In the genomic region with DNA sequence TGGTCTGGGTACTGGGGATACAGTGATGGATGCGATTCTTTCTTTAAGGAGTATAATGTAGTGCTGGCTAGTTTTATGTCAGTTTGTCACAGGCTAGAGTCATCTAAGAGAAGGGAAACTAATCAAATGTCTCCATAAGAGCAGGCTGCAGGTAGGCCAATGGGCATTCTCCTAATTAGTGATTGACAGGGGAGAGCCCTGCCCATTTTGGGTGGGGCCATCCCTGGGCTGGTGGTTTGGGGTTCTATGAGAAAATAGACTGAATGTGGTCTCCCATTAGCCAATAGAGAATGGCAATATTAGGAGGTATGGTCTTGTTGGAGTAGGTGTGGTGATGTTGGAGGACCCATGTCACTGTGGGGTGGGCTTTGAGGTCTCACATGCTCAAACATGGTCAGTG, we compare ENCODE assay signal across 18 mouse cellular contexts.
"Had no signal": no experiment of that assay in that cellular context is flagged by ENCODE, and none has a peak within 500 bp of the region (broad histone marks: within the 10 kb centered on the region; RNA-seq: fewer than 3 reads in every experiment).

No protein-coding gene starts in this region.

- DNase-seq: kidney, adult 2 months; kidney, postnatal 25 days; layer of hippocampus, postnatal 36 days; lung, adult 2 months; lung, postnatal 14 days; midbrain, embryonic 14.5 days; right cerebral cortex, adult 18-20 months; right cerebral cortex, postnatal 14 days; right cerebral cortex, postnatal 4 days; thymus, postnatal 25 days had no signal

- H3K9ac ChIP-seq: liver, embryonic 14.5 days; neural tube, embryonic 13.5 days had no signal

- H3K36me3 ChIP-seq: midbrain, embryonic 10.5 days; neural tube, embryonic 13.5 days had no signal

- H3K27ac ChIP-seq: kidney, postnatal 0 days; left cerebral cortex, adult 2 months; liver, embryonic 14.5 days; macrophage; midbrain, embryonic 10.5 days; neural tube, embryonic 13.5 days; stomach, postnatal 0 days had no signal

- ATAC-seq: intestine, postnatal 0 days had no signal

- H3K4me2 ChIP-seq: neural tube, embryonic 13.5 days had no signal

- H3K4me1 ChIP-seq: midbrain, embryonic 10.5 days; neural tube, embryonic 13.5 days had no signal

- H3K4me3 ChIP-seq: left cerebral cortex, adult 2 months; midbrain, embryonic 10.5 days; neural tube, embryonic 13.5 days had no signal

- H3K9me3 ChIP-seq: midbrain, embryonic 10.5 days; neural tube, embryonic 13.5 days had no signal

- H3K27me3 ChIP-seq: neural tube, embryonic 13.5 days had no signal
